Mouse (Mus musculus): ENCODE data around the gene Cd2ap. TPM values are rescaled to one million over a fixed set of nuclear protein-coding genes. Genes with fewer than 3 reads are reported as not detected.

Cd2ap gene
- total and polyA plus RNA-seq, 3 experiments: 10.7 to 14.3 TPM; not detected in 1

DNA sequence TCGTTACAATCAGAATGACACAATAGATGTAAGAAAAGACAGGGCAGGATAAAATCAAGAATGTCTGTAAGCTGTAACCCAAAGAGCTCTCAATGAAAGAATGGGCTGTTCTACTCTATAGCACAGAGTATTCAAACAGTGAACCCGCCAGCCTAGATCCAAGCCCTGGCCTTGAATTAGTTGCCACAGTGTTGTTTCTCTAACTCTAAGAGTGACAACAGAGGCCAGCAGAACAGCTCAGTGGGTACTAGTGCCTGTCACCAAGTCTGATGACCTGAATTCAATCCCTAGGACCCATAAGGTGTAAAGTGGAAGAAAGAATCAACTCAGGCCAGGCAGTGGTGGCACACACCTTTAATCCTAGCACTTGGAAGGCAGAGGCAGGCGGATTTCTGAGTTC, 13.3 kb downstream of the Cd2ap start:
- H3K9me3 ChIP-seq (replicated peaks; ENCODE audit: insufficient read depth, low read length): no peaks in the 10 kb centered on the region
- no peaks in the 10 kb centered on the region for H3K36me3 ChIP-seq (ENCODE audit: control insufficient read depth in 1 of 2, insufficient read depth in 2 of 2, low read length in 2 of 2)
- no peaks in the 10 kb centered on the region for H3K4me1 ChIP-seq (ENCODE audit: control insufficient read depth in 1 of 2, insufficient read depth in 2 of 2, low read length in 2 of 2)
- H3K4me3 ChIP-seq (ENCODE audit: control insufficient read depth in 1 of 2, insufficient read depth in 1 of 2, low read depth in 2 of 2, low read length in 2 of 2): no peak overlapping the region
- DNase-seq (ENCODE audit: low read depth, low spot score): no peak
- H3K27me3 ChIP-seq (ENCODE audit: control insufficient read depth in 1 of 2, insufficient read depth in 2 of 2, low read length in 2 of 2): no peaks in the 10 kb centered on the region
- H3K79me2 ChIP-seq (ENCODE audit: control insufficient read depth, insufficient read depth, low read length, poor library complexity): no peaks in the 10 kb centered on the region; the same call in 1 of the 2 replicates
- H3K9ac ChIP-seq (ENCODE audit: control insufficient read depth, low read depth, low read length, poor library complexity, severe bottlenecking): no peak overlapping the region
- TF ChIP-seq GABPA (IDR thresholded peaks at IDR 0.05; ENCODE audit: low read depth, low read length): no peak
- TF ChIP-seq ZC3H11A (IDR thresholded peaks at IDR 0.05; ENCODE audit: low read depth, low read length): no peak
- TF ChIP-seq MAZ (IDR thresholded peaks at IDR 0.05; ENCODE audit: low read depth, low read length): no peak
- no peak for TF ChIP-seq SMC3 (IDR thresholded peaks at IDR 0.05; ENCODE audit: low read depth, low read length)
- TF ChIP-seq MXI1 (IDR thresholded peaks at IDR 0.05; ENCODE audit: low read depth, low read length): no peak
- TF ChIP-seq MYC (IDR thresholded peaks at IDR 0.05; ENCODE audit: low read depth, low read length): no peak
- no peak for TF ChIP-seq GATA1 (IDR thresholded peaks at IDR 0.05; ENCODE audit: low read depth, low read length)
- TF ChIP-seq BHLHE40 (IDR thresholded peaks at IDR 0.05; ENCODE audit: borderline replicate concordance, low read depth, low read length): no peak
- H3K27ac ChIP-seq (ENCODE audit: control insufficient read depth, low read depth, low read length): no peak overlapping the region

DNA sequence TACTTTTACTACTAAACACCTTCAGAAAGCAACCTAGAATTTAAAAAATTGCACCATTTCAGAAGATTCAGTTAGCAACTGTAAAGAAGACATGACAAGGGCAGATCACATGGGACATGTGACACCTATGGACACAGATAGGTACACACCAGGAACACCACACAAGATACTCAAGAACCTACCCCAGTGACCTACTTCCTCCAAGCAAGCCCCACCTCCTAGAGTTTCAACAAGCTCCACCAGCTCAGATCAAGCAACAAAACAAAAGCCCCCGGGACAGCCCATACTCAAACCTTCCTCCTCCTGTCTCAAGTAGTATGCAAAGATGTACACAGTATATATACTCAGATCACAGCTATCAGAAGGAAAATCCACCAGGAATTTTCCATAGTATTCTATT, 16.1 kb downstream of the Cd2ap start:
- H3K79me2 ChIP-seq (ENCODE audit: control insufficient read depth, insufficient read depth, low read length, poor library complexity): no peaks in the 10 kb centered on the region; the same call in 1 of the 2 replicates
- no peak overlapping the region for H3K27ac ChIP-seq (ENCODE audit: control insufficient read depth, low read depth, low read length)
- no peaks in the 10 kb centered on the region for H3K9me3 ChIP-seq (replicated peaks; ENCODE audit: insufficient read depth, low read length)
- H3K36me3 ChIP-seq (ENCODE audit: control insufficient read depth in 1 of 2, insufficient read depth in 2 of 2, low read length in 2 of 2): no peaks in the 10 kb centered on the region
- H3K4me1 ChIP-seq (ENCODE audit: control insufficient read depth in 1 of 2, insufficient read depth in 2 of 2, low read length in 2 of 2): no peaks in the 10 kb centered on the region
- no peak overlapping the region for H3K4me3 ChIP-seq (ENCODE audit: control insufficient read depth in 1 of 2, insufficient read depth in 1 of 2, low read depth in 2 of 2, low read length in 2 of 2)
- no peaks in the 10 kb centered on the region for H3K27me3 ChIP-seq (ENCODE audit: control insufficient read depth in 1 of 2, insufficient read depth in 2 of 2, low read length in 2 of 2)
- H3K9ac ChIP-seq (ENCODE audit: control insufficient read depth, low read depth, low read length, poor library complexity, severe bottlenecking): no peak overlapping the region
- DNase-seq (ENCODE audit: low read depth, low spot score): peak; percentile 11
- TF ChIP-seq USF1 (IDR thresholded peaks at IDR 0.05; ENCODE audit: low read depth, low read length) (peak; percentile 46; the same call in 1 of the 2 replicates), RAD21 (IDR thresholded peaks at IDR 0.05; ENCODE audit: low read depth, low read length) (no peak)

DNA sequence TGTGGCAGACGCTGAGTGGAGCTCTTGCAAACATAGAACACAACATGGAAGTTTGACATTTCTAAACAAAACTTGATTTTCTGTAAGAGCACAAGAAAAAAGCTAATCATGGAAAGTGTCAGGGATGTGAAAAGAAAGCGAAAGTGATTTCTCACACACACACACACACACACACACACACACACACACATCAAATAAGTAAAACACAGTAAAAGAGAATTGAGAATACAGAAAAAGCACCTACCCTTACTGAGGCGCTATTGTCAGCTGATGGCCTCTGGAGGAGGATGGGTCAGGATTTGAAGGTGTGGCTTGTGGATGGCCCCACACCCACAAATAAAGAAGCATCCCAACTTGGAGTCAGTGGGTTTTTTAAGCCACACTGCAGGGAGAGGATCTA, 19.0 kb downstream of the Cd2ap start:
- Histone ChIP-seq H3K9ac (ENCODE audit: control insufficient read depth, low read depth, low read length, poor library complexity, severe bottlenecking) (no peak overlapping the region), H3K36me3 (ENCODE audit: control insufficient read depth in 1 of 2, insufficient read depth in 2 of 2, low read length in 2 of 2) (no peaks in the 10 kb centered on the region), H3K79me2 (ENCODE audit: control insufficient read depth, insufficient read depth, low read length, poor library complexity) (no peaks in the 10 kb centered on the region), H3K9me3 (replicated peaks; ENCODE audit: insufficient read depth, low read length) (no peaks in the 10 kb centered on the region), H3K4me1 (ENCODE audit: control insufficient read depth in 1 of 2, insufficient read depth in 2 of 2, low read length in 2 of 2) (no peaks in the 10 kb centered on the region), H3K27me3 (ENCODE audit: control insufficient read depth in 1 of 2, insufficient read depth in 2 of 2, low read length in 2 of 2) (no peaks in the 10 kb centered on the region), H3K4me3 (ENCODE audit: control insufficient read depth in 1 of 2, insufficient read depth in 1 of 2, low read depth in 2 of 2, low read length in 2 of 2) (no peak overlapping the region), H3K27ac (ENCODE audit: control insufficient read depth, low read depth, low read length) (no peak overlapping the region)
- DNase-seq (ENCODE audit: low read depth, low spot score): no peak
- TF ChIP-seq CHD1 (IDR thresholded peaks at IDR 0.05; ENCODE audit: low read depth, low read length): no peak
- TF ChIP-seq ZKSCAN1 (IDR thresholded peaks at IDR 0.05; ENCODE audit: low read depth, low read length): no peak
- TF ChIP-seq MAZ (IDR thresholded peaks at IDR 0.05; ENCODE audit: low read depth, low read length): no peak
- no peak for TF ChIP-seq TAL1 (IDR thresholded peaks at IDR 0.05; ENCODE audit: low read length)
- no peak for TF ChIP-seq POLR2AphosphoS5 (IDR thresholded peaks at IDR 0.05; ENCODE audit: borderline replicate concordance, low read depth, low read length)
- no peak for TF ChIP-seq MXI1 (IDR thresholded peaks at IDR 0.05; ENCODE audit: low read depth, low read length)
- TF ChIP-seq SIN3A (IDR thresholded peaks at IDR 0.05; ENCODE audit: low read length): no peak
- TF ChIP-seq TBP (IDR thresholded peaks at IDR 0.05; ENCODE audit: low read depth, low read length): no peak
- no peak for TF ChIP-seq ETS1 (IDR thresholded peaks at IDR 0.05; ENCODE audit: low read depth, low read length)
- TF ChIP-seq POLR2AphosphoS2 (IDR thresholded peaks at IDR 0.05; ENCODE audit: low read length): no peak
- TF ChIP-seq GABPA (IDR thresholded peaks at IDR 0.05; ENCODE audit: low read depth, low read length): no peak
- no peak for TF ChIP-seq MYB (IDR thresholded peaks at IDR 0.05; ENCODE audit: low read depth, low read length)
- no peak for TF ChIP-seq MEF2A (IDR thresholded peaks at IDR 0.05; ENCODE audit: extremely low read depth, insufficient replicate concordance, low read depth, low read length, poor library complexity, severe bottlenecking)
- TF ChIP-seq CTCF (IDR thresholded peaks at IDR 0.05 in 2 of 3, conservative IDR thresholded peaks at IDR 0.05 in 1 of 3; ENCODE audit: control insufficient read depth in 1 of 3, insufficient read depth in 1 of 3, low read depth in 2 of 3, low read length in 3 of 3, poor library complexity in 1 of 3, severe bottlenecking in 1 of 3): no peak
- TF ChIP-seq ELF1 (IDR thresholded peaks at IDR 0.05; ENCODE audit: low read depth, low read length): no peak
- no peak for TF ChIP-seq NRF1 (IDR thresholded peaks at IDR 0.05; ENCODE audit: insufficient read depth, low read depth, low read length, poor library complexity, severe bottlenecking)
- TF ChIP-seq ZC3H11A (IDR thresholded peaks at IDR 0.05; ENCODE audit: low read depth, low read length): no peak
- TF ChIP-seq USF2 (IDR thresholded peaks at IDR 0.05; ENCODE audit: borderline replicate concordance in 1 of 2, insufficient read depth in 1 of 2, low read depth in 1 of 2, low read length in 2 of 2): no peak

Measured in MEL (cell line).